Mouse (Mus musculus) lung, embryonic 16.5 days (tissue): Measurements from ENCODE around the gene Stau1. TPM values are rescaled to one million over a fixed set of nuclear protein-coding genes. Genes with fewer than 3 reads are reported as not detected.

Experiments used
- ATAC-seq: fragments of 200-750 bp; cut with Nextera tagmentation; 2 replicates; pipeline ENCODE4 v1.8.0; 2017; ENCODE audit warnings: low read depth, mild to moderate bottlenecking, moderate library complexity
- H3K27ac ChIP-seq: fragments of 300-500 bp; sonication (generic); 2 replicates; pipeline ENCODE4 v1.5.1; 2014; ENCODE audit warnings: mild to moderate bottlenecking, control low read depth, low read length
- H3K27me3 ChIP-seq: fragments of 300-500 bp; sonication (generic); 2 replicates; pipeline ENCODE4 v1.6.1; 2014; ENCODE audit warnings: low read depth, low read length, mixed read lengths; ENCODE audit not compliant: control insufficient read depth, insufficient read depth
- H3K36me3 ChIP-seq: fragments of 300-500 bp; sonication (generic); 2 replicates; pipeline ENCODE4 v1.6.1; 2014; ENCODE audit warnings: low read length; ENCODE audit not compliant: control insufficient read depth, insufficient read depth
- H3K4me1 ChIP-seq: fragments of 300-500 bp; sonication (generic); replicated peaks from 2 replicates; pipeline ENCODE4 v1.6.1; 2014; ENCODE audit warnings: low read length, mixed read lengths; ENCODE audit not compliant: control insufficient read depth, insufficient read depth
- H3K4me2 ChIP-seq: fragments of 300-500 bp; sonication (generic); 2 replicates; pipeline ENCODE4 v1.6.1; 2014; ENCODE audit warnings: low read depth, low read length, control low read depth
- H3K4me3 ChIP-seq: fragments of 300-500 bp; sonication (generic); 2 replicates; pipeline ENCODE4 v1.5.1; 2014; ENCODE audit warnings: mild to moderate bottlenecking, low read length, control low read depth
- H3K9ac ChIP-seq: fragments of 300-500 bp; sonication (generic); 2 replicates; pipeline ENCODE4 v1.6.1; 2014; ENCODE audit warnings: low read length, control low read depth
- H3K9me3 ChIP-seq: fragments of 300-500 bp; sonication (generic); 2 replicates; pipeline ENCODE4 v1.6.1; 2016; ENCODE audit warnings: low read length; ENCODE audit not compliant: control insufficient read depth
- WGBS: fragments of 180-500 bp; shearing (Covaris S2); extraction: QIAGEN DNeasy Blood & Tissue Kit; methylation state at CpG from one replicate; pipeline ENCODE4 v1.1.7; 2014; 5-methylcytosine and 5-hydroxymethylcytosine counted together
- polyA plus RNA-seq: library from polyadenylated mRNA; unstranded; fragments of >200 nt; fragmentation: Nextera tagmentation; extraction: Ambion mirVana; gene quantifications from 2 replicates; pipeline ENCODE4 v1.2.1, GENCODE M21; 2015

Stau1 gene
- polyA plus RNA-seq, 1 experiment from 2014 or later: 86.8 TPM

GRCm38 (mm10) chr2:166973153-166973552 lies 22.9 kb downstream of the Stau1 start:
- Histone ChIP-seq H3K36me3 (no peaks in the 10 kb centered on the region), H3K27ac (no peak overlapping the region), H3K27me3 (no peaks in the 10 kb centered on the region), H3K4me2 (no peak overlapping the region), H3K9me3 (no peaks in the 10 kb centered on the region), H3K4me3 (no peak overlapping the region), H3K9ac (no peak overlapping the region), H3K4me1 (0 out of 2 replicates have a peak, but pooled peaks cover 4% of the 10 kb centered on the region)
- no peak for ATAC-seq
- WGBS: 48% methylated on average over 1 of the region's 1 CpGs

- H3K27me3 ChIP-seq: no peaks in the 10 kb centered on the region
- H3K4me2 ChIP-seq: no peak overlapping the region
- 78% methylated on average over 2 of the region's 2 CpGs for WGBS
- H3K36me3 ChIP-seq: peaks cover 1% of the 10 kb centered on the region; the same call in 1 of the 2 replicates
- H3K9me3 ChIP-seq: no peaks in the 10 kb centered on the region
- ATAC-seq: no peak
- H3K4me1 ChIP-seq: no peaks in the 10 kb centered on the region
- H3K27ac ChIP-seq: no peak overlapping the region
- no peak overlapping the region for H3K4me3 ChIP-seq
- no peak overlapping the region for H3K9ac ChIP-seq
These were observed 31.3 kb downstream of the Stau1 start for GRCm38 (mm10) chr2:166964773-166965172.

GRCm38 (mm10) chr2:166963257-166963656 lies 32.8 kb downstream of the Stau1 start:
- Histone ChIP-seq H3K4me1 (no peaks in the 10 kb centered on the region), H3K27me3 (no peaks in the 10 kb centered on the region), H3K4me2 (no peak overlapping the region), H3K36me3 (peaks cover 8% of the 10 kb centered on the region; the same call in 1 of the 2 replicates), H3K9ac (no peak overlapping the region), H3K9me3 (no peaks in the 10 kb centered on the region), H3K27ac (no peak overlapping the region), H3K4me3 (no peak overlapping the region)
- 71% methylated on average over 8 of the region's 8 CpGs for WGBS
- ATAC-seq: no peak

GRCm38 (mm10) chr2:166960648-166961330 lies 35.3 kb downstream of the Stau1 start:
- 86% methylated on average over 8 of the region's 8 CpGs for WGBS
- no peak for ATAC-seq
- H3K4me2 ChIP-seq: no peak overlapping the region
- H3K9me3 ChIP-seq: no peaks in the 10 kb centered on the region
- peaks cover 11% of the 10 kb centered on the region for H3K36me3 ChIP-seq
- H3K4me1 ChIP-seq: no peaks in the 10 kb centered on the region
- H3K27ac ChIP-seq: no peak overlapping the region
- H3K9ac ChIP-seq: no peak overlapping the region
- no peaks in the 10 kb centered on the region for H3K27me3 ChIP-seq
- no peak overlapping the region for H3K4me3 ChIP-seq

GRCm38 (mm10) chr2:166956805-166957204 lies 39.3 kb downstream of the Stau1 start:
- Histone ChIP-seq H3K4me3 (no peak overlapping the region), H3K36me3 (peaks cover 34% of the 10 kb centered on the region), H3K27ac (no peak overlapping the region)

GRCm38 (mm10) chr2:166952151-166952550 lies 43.9 kb downstream of the Stau1 start:
- H3K27ac ChIP-seq: no peak overlapping the region
- peaks cover 57% of the 10 kb centered on the region for H3K36me3 ChIP-seq
- no peak overlapping the region for H3K9ac ChIP-seq
- H3K27me3 ChIP-seq: no peaks in the 10 kb centered on the region
- no peaks in the 10 kb centered on the region for H3K4me1 ChIP-seq
- 82% methylated on average over 6 of the region's 6 CpGs for whole genome bisulfite sequencing
- H3K4me3 ChIP-seq: no peak overlapping the region
- no peaks in the 10 kb centered on the region for H3K9me3 ChIP-seq
- ATAC-seq: no peak
- no peak overlapping the region for H3K4me2 ChIP-seq

More at GRCm38 (mm10) chr2:166956805-166957204, 39.3 kb downstream of the Stau1 start:
- WGBS: 51% methylated on average over 7 of the region's 7 CpGs
- H3K4me1 ChIP-seq: no peaks in the 10 kb centered on the region
- no peaks in the 10 kb centered on the region for H3K9me3 ChIP-seq
- no peaks in the 10 kb centered on the region for H3K27me3 ChIP-seq
- ATAC-seq: no peak
- H3K9ac ChIP-seq: no peak overlapping the region
- no peak overlapping the region for H3K4me2 ChIP-seq

GRCm38 (mm10) chr2:166950853-166951648 lies 45.0 kb downstream of the Stau1 start:
- Histone ChIP-seq H3K27ac (no peak overlapping the region), H3K36me3 (peaks cover 60% of the 10 kb centered on the region), H3K27me3 (no peaks in the 10 kb centered on the region), H3K4me2 (no peak overlapping the region), H3K9ac (no peak overlapping the region), H3K4me3 (no peak overlapping the region), H3K9me3 (no peaks in the 10 kb centered on the region), H3K4me1 (no peaks in the 10 kb centered on the region)
- WGBS: 61% methylated on average over 14 of the region's 14 CpGs
- ATAC-seq: peak; percentile 66

- H3K36me3 ChIP-seq: peaks cover 56% of the 10 kb centered on the region
- no peak for ATAC-seq
- H3K9me3 ChIP-seq: no peaks in the 10 kb centered on the region
- no peak overlapping the region for H3K9ac ChIP-seq
- WGBS: 89% methylated on average over 10 of the region's 10 CpGs
- H3K27ac ChIP-seq: no peak overlapping the region
- no peak overlapping the region for H3K4me3 ChIP-seq
- H3K4me2 ChIP-seq: no peak overlapping the region
- H3K4me1 ChIP-seq: no peaks in the 10 kb centered on the region
- H3K27me3 ChIP-seq: no peaks in the 10 kb centered on the region
These were observed 47.2 kb downstream of the Stau1 start for GRCm38 (mm10) chr2:166948936-166949335.

- no peak for ATAC-seq
- H3K27me3 ChIP-seq: no peaks in the 10 kb centered on the region
- 54% methylated on average over 1 of the region's 1 CpGs for WGBS
These were observed 47.9 kb downstream of the Stau1 start for GRCm38 (mm10) chr2:166948246-166948645.

More at GRCm38 (mm10) chr2:166948246-166948645, 47.9 kb downstream of the Stau1 start:
- Histone ChIP-seq H3K4me3 (no peak overlapping the region), H3K4me1 (no peaks in the 10 kb centered on the region), H3K9me3 (no peaks in the 10 kb centered on the region), H3K36me3 (peaks cover 59% of the 10 kb centered on the region), H3K4me2 (no peak overlapping the region), H3K27ac (no peak overlapping the region), H3K9ac (no peak overlapping the region)
